Mouse (Mus musculus) heart, adult 2 months (tissue): ENCODE data around the gene Tub. TPM values are rescaled to one million over a fixed set of nuclear protein-coding genes. Genes with fewer than 3 reads are reported as not detected.

Source experiments
- DNase-seq, 2 experiments: peaks; one replicate each; pipeline ENCODE4 v3.0.0; 2021
- H3K27ac ChIP-seq: fragments of 200-600 bp; 2 replicates; pipeline ENCODE4 v1.8.1; 2022
- H3K27me3 ChIP-seq: fragments of 200-500 bp; 2 replicates; pipeline ENCODE4 v1.6.1; 2012; ENCODE audit warnings: mild to moderate bottlenecking, low read length, inconsistent platforms, mixed read lengths; ENCODE audit not compliant: control insufficient read depth, insufficient read depth
- H3K36me3 ChIP-seq: fragments of 200-500 bp; 2 replicates; pipeline ENCODE4 v1.6.1; 2012; ENCODE audit warnings: low read length, inconsistent platforms; ENCODE audit not compliant: control insufficient read depth, insufficient read depth
- H3K4me1 ChIP-seq: fragments of 200-500 bp; 2 replicates; pipeline ENCODE4 v1.6.1; 2011; ENCODE audit warnings: low read length; ENCODE audit not compliant: control insufficient read depth, insufficient read depth
- H3K4me3 ChIP-seq: fragments of 200-600 bp; 2 replicates; pipeline ENCODE4 v1.8.1; 2022
- H3K79me2 ChIP-seq: fragments of 200-500 bp; replicated peaks from 2 replicates; pipeline ENCODE4 v1.6.1; 2012; ENCODE audit warnings: mild to moderate bottlenecking, inconsistent platforms, low read length, moderate library complexity, mixed read lengths; ENCODE audit not compliant: control insufficient read depth, insufficient read depth
- H3K9ac ChIP-seq: fragments of 200-500 bp; 2 replicates; pipeline ENCODE4 v1.6.1; 2012; ENCODE audit warnings: low read depth, mild to moderate bottlenecking, control low read depth, inconsistent platforms, low read length, mixed read lengths
- CTCF ChIP-seq: fragments of 200-600 bp; IDR thresholded peaks from 2 replicates; pipeline ENCODE4 v1.8.1; 2022; ENCODE audit warnings: antibody characterized with exemption, mild to moderate bottlenecking, moderate library complexity
- EP300 ChIP-seq: fragments of 200-500 bp; IDR thresholded peaks from 2 replicates; pipeline ENCODE4 v1.6.1; 2011; ENCODE audit warnings: low read depth, low read length, control low read depth; ENCODE audit not compliant: insufficient read depth
- POLR2A ChIP-seq: fragments of 200-500 bp; IDR thresholded peaks from 2 replicates; pipeline ENCODE4 v1.6.1; 2011; ENCODE audit warnings: mild to moderate bottlenecking, low read depth, low read length, control low read depth; ENCODE audit not compliant: insufficient read depth
- WGBS: fragments of 180-500 bp; shearing (Covaris S2); methylation state at CpG from one replicate; pipeline ENCODE4 v1.1.7; 2018; 5-methylcytosine and 5-hydroxymethylcytosine counted together
- intact Hi-C: fragments of 180-260 bp; cut with DNase I; formaldehyde crosslinking; loops from one replicate; pipeline ENCODE4 v1.15.1; 2025
- polyA plus RNA-seq: library from polyadenylated mRNA; depleted of rRNA; stranded (reverse); fragments of >200 nt; gene quantifications from 2 replicates; pipeline ENCODE4 v1.2.3, GENCODE M21; 2012
- total RNA-seq, 2 experiments: library from RNA; stranded (reverse); gene quantifications; 2 replicates each; pipeline ENCODE4 v1.2.3; 2021

Tub gene
- total and polyA plus RNA-seq, 3 experiments, result 0.26 to 0.52 (median 0.45) TPM

DNA sequence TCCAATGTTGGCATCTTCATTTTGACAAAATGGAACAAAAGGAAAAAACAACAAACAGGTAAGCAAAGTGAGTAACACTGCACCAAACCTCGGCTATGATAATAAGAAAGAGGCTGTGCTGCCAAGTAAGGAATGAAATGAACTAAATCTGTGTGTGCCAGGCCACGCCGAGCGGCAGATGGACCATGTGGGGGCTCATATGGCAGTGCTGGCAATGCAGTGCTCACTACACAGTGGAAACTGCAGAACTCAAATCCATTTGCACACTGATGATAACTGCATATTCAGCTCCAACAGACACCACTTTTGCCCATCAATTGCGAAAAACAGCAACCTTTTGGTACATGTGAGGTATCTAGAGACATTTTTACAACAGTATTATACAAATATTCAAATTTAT lies 89.3 kb downstream of the Tub start:
- H3K27ac ChIP-seq, result no peak overlapping the region
- no peaks in the 10 kb centered on the region for H3K36me3 ChIP-seq
- no peaks in the 10 kb centered on the region for H3K27me3 ChIP-seq
- H3K4me1 ChIP-seq, result no peaks in the 10 kb centered on the region
- intact Hi-C loops, result no loop called here
- TF ChIP-seq POLR2A, result no peak
- TF ChIP-seq CTCF, result no peak
- TF ChIP-seq EP300, result no peak
- H3K9ac ChIP-seq, result no peak overlapping the region
- no peaks in the 10 kb centered on the region for H3K79me2 ChIP-seq
- no peak for DNase-seq
- 81% methylated on average over 5 of the region's 5 CpGs for WGBS
- H3K4me3 ChIP-seq, result no peak overlapping the region

DNA sequence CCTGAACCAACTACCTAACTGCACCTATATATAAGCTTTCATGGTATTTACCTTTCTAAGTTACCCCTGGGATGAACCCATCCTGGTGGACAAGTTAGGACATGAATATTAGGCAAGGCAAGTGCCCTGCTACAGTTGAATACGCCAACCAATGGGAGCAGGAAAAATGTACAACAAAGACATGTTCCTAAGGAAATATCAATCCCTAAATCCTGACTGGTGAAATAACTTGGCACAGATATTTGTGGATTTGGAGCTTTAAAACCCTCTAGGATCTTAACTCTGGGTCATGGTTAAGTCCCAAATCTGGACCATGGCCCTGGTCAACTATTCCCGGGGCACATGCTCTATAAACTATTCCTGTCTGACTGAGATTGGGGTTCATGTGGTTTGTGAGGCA lies 95.7 kb downstream of the Tub start:
- DNase-seq, result no peak
- Histone ChIP-seq H3K36me3 (no peaks in the 10 kb centered on the region), H3K4me3 (no peak overlapping the region), H3K79me2 (no peaks in the 10 kb centered on the region), H3K27me3 (no peaks in the 10 kb centered on the region), H3K9ac (no peak overlapping the region), H3K4me1 (no peaks in the 10 kb centered on the region), H3K27ac (no peak overlapping the region)
- TF ChIP-seq EP300 (no peak), CTCF (no peak), POLR2A (no peak)
- intact Hi-C loops, result no loop called here
- WGBS, result 93% methylated on average over 2 of the region's 2 CpGs

GRCm38 (mm10) chr7:109050831-109051230 lies 100.7 kb downstream of the Tub start:
- Histone ChIP-seq H3K4me3 (no peak overlapping the region), H3K79me2 (no peaks in the 10 kb centered on the region), H3K9ac (no peak overlapping the region), H3K27ac (no peak overlapping the region), H3K4me1 (no peaks in the 10 kb centered on the region), H3K27me3 (no peaks in the 10 kb centered on the region), H3K36me3 (no peaks in the 10 kb centered on the region)
- no peak for DNase-seq
- TF ChIP-seq POLR2A (no peak), CTCF (no peak), EP300 (no peak)
- 33% methylated on average over 1 of the region's 1 CpGs for WGBS
- intact Hi-C loops, result no loop called here

- H3K4me1 ChIP-seq, result no peaks in the 10 kb centered on the region
- no peaks in the 10 kb centered on the region for H3K27me3 ChIP-seq
- no peak overlapping the region for H3K9ac ChIP-seq
- no peaks in the 10 kb centered on the region for H3K79me2 ChIP-seq
- no peak overlapping the region for H3K4me3 ChIP-seq
- WGBS, result 73% methylated on average over 4 of the region's 4 CpGs
- no peak for DNase-seq
- no peak overlapping the region for H3K27ac ChIP-seq
- no peaks in the 10 kb centered on the region for H3K36me3 ChIP-seq
- intact Hi-C loops, result no loop called here
- no peak for TF ChIP-seq POLR2A
- TF ChIP-seq CTCF, result no peak
- TF ChIP-seq EP300, result no peak
Measured at GRCm38 (mm10) chr7:109059536-109059935, 109.4 kb downstream of the Tub start.

GRCm38 (mm10) chr7:109069641-109070040 lies 119.5 kb downstream of the Tub start:
- 56% methylated on average over 4 of the region's 4 CpGs for WGBS
- Histone ChIP-seq H3K9ac (no peak overlapping the region), H3K79me2 (no peaks in the 10 kb centered on the region), H3K36me3 (no peaks in the 10 kb centered on the region), H3K4me3 (no peak overlapping the region), H3K4me1 (no peaks in the 10 kb centered on the region), H3K27ac (no peak overlapping the region), H3K27me3 (no peaks in the 10 kb centered on the region)
- no peak for DNase-seq
- TF ChIP-seq EP300, result no peak
- no peak for TF ChIP-seq CTCF
- no peak for TF ChIP-seq POLR2A
- intact Hi-C loops, result no loop called here

DNA sequence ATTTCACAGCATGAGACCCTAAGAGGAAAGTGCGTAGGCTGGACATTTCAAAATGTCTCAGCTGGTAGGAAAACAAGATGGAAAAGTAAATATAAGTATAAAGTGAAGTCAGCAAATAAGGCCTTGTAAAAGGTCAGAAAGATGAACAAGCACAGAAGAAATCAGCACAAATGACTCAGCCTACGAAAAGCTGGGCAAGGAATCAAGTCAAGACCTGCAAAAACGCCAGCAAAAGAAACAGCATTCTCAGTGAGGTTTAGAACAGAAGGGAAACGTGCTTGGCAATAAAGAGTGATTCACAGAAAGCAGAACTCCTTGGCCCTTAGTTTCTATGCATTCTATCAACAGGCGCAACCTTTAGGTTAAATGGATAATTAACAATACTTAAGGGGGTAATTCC lies 122.2 kb downstream of the Tub start:
- TF ChIP-seq EP300 (no peak), CTCF (no peak), POLR2A (no peak)
- intact Hi-C loops, result no loop called here
- H3K4me3 ChIP-seq, result no peak overlapping the region
- no peak overlapping the region for H3K27ac ChIP-seq
- WGBS, result 61% methylated on average over 5 of the region's 5 CpGs
- no peaks in the 10 kb centered on the region for H3K4me1 ChIP-seq
- no peaks in the 10 kb centered on the region for H3K27me3 ChIP-seq
- H3K9ac ChIP-seq, result no peak overlapping the region
- DNase-seq, result no peak
- no peaks in the 10 kb centered on the region for H3K36me3 ChIP-seq
- no peaks in the 10 kb centered on the region for H3K79me2 ChIP-seq
